Mouse (Mus musculus): ENCODE data around the gene Glod4.

DNA sequence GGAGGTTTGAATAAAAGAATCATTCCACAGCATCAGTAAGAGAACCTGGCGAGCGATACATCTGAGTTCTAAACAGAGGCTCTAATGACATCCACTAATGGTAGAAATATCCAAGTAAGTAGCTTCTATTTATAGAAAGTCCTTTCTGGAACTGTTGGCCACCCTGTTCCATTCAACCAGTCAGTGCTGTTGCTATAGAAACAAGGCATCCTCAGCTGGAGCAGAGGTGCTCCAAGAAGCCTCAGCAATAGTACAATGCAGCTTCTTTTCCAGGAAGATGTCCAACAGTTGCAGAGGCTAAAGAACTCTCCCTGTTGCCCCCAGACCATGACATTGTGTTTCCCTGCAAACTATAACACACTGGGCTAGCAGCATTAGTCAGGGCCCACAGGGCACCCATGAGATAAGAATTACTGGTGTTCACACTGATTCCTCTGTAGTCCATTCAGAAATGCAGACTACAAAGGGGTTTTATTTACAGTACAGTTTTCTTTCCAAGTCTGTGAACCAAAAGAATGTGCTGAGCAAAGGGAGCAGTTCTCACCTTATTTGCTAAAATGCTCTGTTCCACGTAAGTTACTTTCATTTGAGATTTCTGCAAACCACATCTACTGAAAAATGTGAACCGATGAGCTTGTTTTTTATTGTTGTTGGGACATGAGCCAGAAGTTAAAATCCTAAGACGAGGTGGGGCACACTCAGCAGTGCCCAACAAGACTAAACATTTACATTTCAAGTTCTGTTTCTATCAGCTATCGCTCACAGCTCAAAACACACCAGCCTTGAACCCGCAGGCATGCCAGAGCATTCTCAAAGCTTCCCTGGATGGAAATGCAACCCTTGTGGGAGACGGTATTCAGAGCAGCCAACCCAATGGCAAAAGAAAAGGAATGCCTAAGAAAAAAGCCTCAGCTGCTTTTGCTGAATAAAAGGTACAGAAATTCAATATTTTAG is 95.2 kb downstream of the Glod4 start:
- TF ChIP-seq POLR2A (IDR thresholded peaks at IDR 0.05; ENCODE audit: insufficient read depth, low read depth, low read length) (no peak), CTCF (IDR thresholded peaks at IDR 0.05; ENCODE audit: insufficient read depth, low read depth, low read length) (no peak)

All from olfactory bulb, adult 2 months (tissue).